Mouse (Mus musculus) erythroblast, embryonic 14.5 days (primary cell): ENCODE measurements around the gene Adh6a.

ENCODE experiments used
- GATA1 ChIP-seq: IDR thresholded peaks from 2 replicates; pipeline ENCODE4 v1.6.1; 2012; ENCODE audit warnings: low read length, inconsistent platforms, mixed read lengths
- TAL1 ChIP-seq: IDR thresholded peaks from 3 replicates; pipeline ENCODE4 v1.6.1; 2012; ENCODE audit warnings: low read length, inconsistent platforms, mixed read lengths

DNA sequence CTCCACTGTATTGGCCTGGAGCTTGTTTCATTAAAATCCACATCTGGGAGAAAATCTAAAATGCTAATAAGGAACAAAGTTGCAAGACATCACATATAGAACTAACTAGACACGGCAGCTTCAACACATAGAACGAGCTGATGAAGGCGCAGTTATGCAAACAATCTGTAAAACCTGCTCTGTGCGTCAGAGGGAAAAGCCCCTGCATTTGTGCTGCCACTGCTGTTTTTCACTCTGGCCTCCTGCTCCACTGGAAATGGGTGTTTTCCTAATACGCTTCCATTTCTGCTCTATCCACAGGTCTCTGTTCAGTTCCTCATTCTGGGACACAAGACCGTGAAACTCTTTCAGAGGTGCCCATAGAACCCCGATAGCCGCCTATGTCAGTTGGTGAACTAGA is 20.8 kb downstream of the Adh6a start:
- TF ChIP-seq TAL1 (no peak), GATA1 (no peak)
